Mouse (Mus musculus) forebrain, embryonic 11.5 days (tissue): ENCODE data around the gene Pcdh7. TPM values are rescaled to one million over a fixed set of nuclear protein-coding genes. Genes with fewer than 3 reads are reported as not detected.
A peak's percentile ranks its signal among the peaks of the same experiment; 100 is the strongest.

Experiments used
- ATAC-seq: fragments of 200-750 bp; cut with Nextera tagmentation; replicated peaks from 2 replicates; pipeline ENCODE4 v1.8.0; 2017; ENCODE audit warnings: moderate TSS enrichment; ENCODE audit not compliant: low FRiP score
- DNase-seq: peaks from one replicate; pipeline ENCODE4 v3.0.0-alpha.2; 2017; ENCODE audit warnings: low spot score
- H3K27ac ChIP-seq: fragments of 300-500 bp; sonication (generic); 2 replicates; pipeline ENCODE4 v1.5.1; 2014; ENCODE audit warnings: low read depth, low read length
- H3K27me3 ChIP-seq: fragments of 300-500 bp; sonication (generic); 2 replicates; pipeline ENCODE4 v1.6.1; 2014; ENCODE audit warnings: mild to moderate bottlenecking, low read length, mixed read lengths; ENCODE audit not compliant: control insufficient read depth, insufficient read depth
- H3K36me3 ChIP-seq: fragments of 300-500 bp; sonication (generic); 2 replicates; pipeline ENCODE4 v1.6.1; 2014; ENCODE audit warnings: mild to moderate bottlenecking, low read length, moderate library complexity, mixed read lengths; ENCODE audit not compliant: control insufficient read depth, insufficient read depth
- H3K4me1 ChIP-seq: fragments of 300-500 bp; sonication (generic); replicated peaks from 2 replicates; pipeline ENCODE4 v1.6.1; 2014; ENCODE audit warnings: low read length, mixed read lengths; ENCODE audit not compliant: control insufficient read depth, insufficient read depth
- H3K4me2 ChIP-seq: fragments of 300-500 bp; sonication (generic); 2 replicates; pipeline ENCODE4 v1.6.1; 2014; ENCODE audit warnings: low read depth, mild to moderate bottlenecking, low read length, moderate library complexity, mixed read lengths; ENCODE audit not compliant: severe bottlenecking
- H3K4me3 ChIP-seq: fragments of 300-500 bp; sonication (generic); 2 replicates; pipeline ENCODE4 v1.5.1; 2014; ENCODE audit warnings: low read depth, low read length
- H3K9ac ChIP-seq: fragments of 300-500 bp; sonication (generic); 2 replicates; pipeline ENCODE4 v1.6.1; 2014; ENCODE audit warnings: low read length
- H3K9me3 ChIP-seq: fragments of 300-500 bp; sonication (generic); 2 replicates; pipeline ENCODE4 v1.6.1; 2016; ENCODE audit warnings: low read length, mixed read lengths; ENCODE audit not compliant: control insufficient read depth
- WGBS: fragments of 180-500 bp; shearing (Covaris S2); extraction: QIAGEN DNeasy Blood & Tissue Kit; methylation state at CpG from one replicate; pipeline ENCODE4 v1.1.7; 2014; 5-methylcytosine and 5-hydroxymethylcytosine counted together
- polyA plus RNA-seq: library from polyadenylated mRNA; unstranded; fragments of >200 nt; fragmentation: Nextera tagmentation; extraction: Ambion mirVana; gene quantifications from 2 replicates; pipeline ENCODE4 v1.2.1, GENCODE M21; 2014

The Pcdh7 gene
- polyA plus RNA-seq, 1 experiment from 2014 or later = 5.1 TPM

DNA sequence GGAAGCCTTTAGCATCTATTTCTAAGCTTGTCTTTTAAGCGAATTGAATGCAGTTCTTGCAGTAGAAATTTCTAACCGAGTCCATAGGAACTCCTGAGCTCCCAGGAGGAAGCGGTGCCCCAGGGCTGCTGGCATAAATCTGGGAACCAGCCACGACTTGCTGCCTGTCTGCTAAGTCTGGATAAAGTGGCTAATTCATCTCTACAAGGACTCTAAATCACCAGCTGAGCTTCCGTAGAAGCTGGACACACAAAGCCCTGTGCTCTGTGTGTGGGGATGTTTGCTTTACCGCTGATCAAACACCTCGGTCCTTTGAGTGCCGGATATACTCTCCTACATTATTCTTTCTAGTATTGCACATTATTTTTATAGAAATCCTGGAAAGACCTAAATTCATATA is 308.0 kb downstream of the Pcdh7 start:
- WGBS = 55% methylated on average over 8 of the region's 8 CpGs
- Histone ChIP-seq H3K4me1 (no peaks in the 10 kb centered on the region), H3K27ac (no peak overlapping the region), H3K9ac (no peak overlapping the region), H3K36me3 (no peaks in the 10 kb centered on the region), H3K27me3 (no peaks in the 10 kb centered on the region), H3K4me3 (no peak overlapping the region), H3K9me3 (no peaks in the 10 kb centered on the region), H3K4me2 (no peak overlapping the region)
- no peak for DNase-seq
- ATAC-seq = no peak

GRCm38 (mm10) chr5:58039875-58040274 is 322.1 kb downstream of the Pcdh7 start:
- WGBS = 63% methylated on average over 3 of the region's 3 CpGs
- ATAC-seq = no peak
- Histone ChIP-seq H3K4me3 (no peak overlapping the region), H3K9ac (no peak overlapping the region), H3K4me1 (no peaks in the 10 kb centered on the region), H3K27ac (no peak overlapping the region), H3K36me3 (no peaks in the 10 kb centered on the region), H3K27me3 (no peaks in the 10 kb centered on the region), H3K4me2 (no peak overlapping the region), H3K9me3 (no peaks in the 10 kb centered on the region)
- no peak for DNase-seq

- H3K27ac ChIP-seq = no peak overlapping the region
- H3K9me3 ChIP-seq = no peaks in the 10 kb centered on the region
- no peak overlapping the region for H3K4me3 ChIP-seq
- no peak overlapping the region for H3K9ac ChIP-seq
- ATAC-seq (no peak), DNase-seq (peak; percentile 44)
- no peak overlapping the region for H3K4me2 ChIP-seq
- H3K27me3 ChIP-seq = no peaks in the 10 kb centered on the region
- no peaks in the 10 kb centered on the region for H3K36me3 ChIP-seq
- no peaks in the 10 kb centered on the region for H3K4me1 ChIP-seq
- 45% methylated on average over 4 of the region's 4 CpGs for WGBS
Observed at GRCm38 (mm10) chr5:58044216-58044615, 326.4 kb downstream of the Pcdh7 start.

GRCm38 (mm10) chr5:58081054-58081453 is 363.3 kb downstream of the Pcdh7 start:
- 75% methylated on average over 4 of the region's 4 CpGs for whole genome bisulfite sequencing
- Histone ChIP-seq H3K36me3 (no peaks in the 10 kb centered on the region), H3K4me1 (no peaks in the 10 kb centered on the region), H3K27me3 (no peaks in the 10 kb centered on the region), H3K27ac (no peak overlapping the region), H3K9ac (no peak overlapping the region), H3K4me3 (no peak overlapping the region), H3K9me3 (no peaks in the 10 kb centered on the region), H3K4me2 (no peak overlapping the region)
- ATAC-seq (no peak), DNase-seq (no peak)

GRCm38 (mm10) chr5:58082230-58082629 is 364.5 kb downstream of the Pcdh7 start:
- Histone ChIP-seq H3K36me3 (no peaks in the 10 kb centered on the region), H3K4me3 (no peak overlapping the region), H3K27ac (no peak overlapping the region), H3K4me2 (no peak overlapping the region), H3K9ac (no peak overlapping the region), H3K9me3 (no peaks in the 10 kb centered on the region), H3K27me3 (no peaks in the 10 kb centered on the region), H3K4me1 (no peaks in the 10 kb centered on the region)
- DNase-seq (no peak), ATAC-seq (no peak)
- WGBS = 91% methylated on average over 2 of the region's 2 CpGs

- Histone ChIP-seq H3K4me2 (no peak overlapping the region), H3K9me3 (no peaks in the 10 kb centered on the region), H3K4me1 (no peaks in the 10 kb centered on the region), H3K27ac (no peak overlapping the region), H3K4me3 (no peak overlapping the region), H3K9ac (no peak overlapping the region), H3K36me3 (no peaks in the 10 kb centered on the region), H3K27me3 (no peaks in the 10 kb centered on the region)
- DNase-seq (no peak), ATAC-seq (no peak)
- 94% methylated on average over 3 of the region's 3 CpGs for WGBS
Observed at GRCm38 (mm10) chr5:58083056-58083455, 365.3 kb downstream of the Pcdh7 start.

GRCm38 (mm10) chr5:58083972-58084371 is 366.2 kb downstream of the Pcdh7 start:
- no peaks in the 10 kb centered on the region for H3K9me3 ChIP-seq
- H3K27ac ChIP-seq = no peak overlapping the region
- H3K9ac ChIP-seq = no peak overlapping the region
- no peak overlapping the region for H3K4me2 ChIP-seq
- no peak overlapping the region for H3K4me3 ChIP-seq
- H3K4me1 ChIP-seq = no peaks in the 10 kb centered on the region
- no peaks in the 10 kb centered on the region for H3K27me3 ChIP-seq
- DNase-seq (no peak), ATAC-seq (no peak)
- WGBS = 86% methylated on average over 6 of the region's 6 CpGs
- H3K36me3 ChIP-seq = no peaks in the 10 kb centered on the region

DNA sequence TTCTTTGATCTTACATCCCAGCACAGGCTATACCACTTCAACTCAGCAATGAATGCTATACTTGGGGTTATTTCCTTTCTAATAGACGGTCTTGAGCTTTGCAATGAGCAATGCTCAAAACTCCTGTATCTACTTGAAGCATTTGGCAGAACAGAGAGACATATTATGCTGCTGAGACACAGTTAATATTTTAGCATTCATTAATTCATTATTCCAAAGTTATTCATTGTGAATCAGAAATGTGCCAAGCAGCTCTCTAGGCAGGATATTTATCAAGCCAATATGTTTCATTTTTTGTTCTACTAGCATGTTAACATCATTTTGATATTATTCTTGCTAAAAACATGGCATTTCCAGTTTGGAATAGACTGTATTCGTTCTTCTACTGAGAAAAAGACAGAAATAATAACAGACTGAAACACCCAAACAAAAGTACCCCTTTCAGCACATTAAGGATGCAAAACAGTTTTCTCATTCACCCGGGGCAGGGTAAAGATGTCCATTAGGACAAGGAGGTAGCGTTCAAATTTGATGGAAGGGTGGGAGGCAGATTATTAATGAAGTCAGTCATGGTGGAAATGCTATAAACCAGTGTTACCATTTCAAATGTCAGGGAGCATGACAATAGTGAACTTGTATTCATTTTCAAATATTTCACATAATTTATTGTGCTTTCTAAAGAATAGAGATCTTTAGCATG is 391.0 kb downstream of the Pcdh7 start:
- Histone ChIP-seq H3K9ac (no peak overlapping the region), H3K9me3 (no peaks in the 10 kb centered on the region), H3K27me3 (no peaks in the 10 kb centered on the region), H3K36me3 (no peaks in the 10 kb centered on the region), H3K4me2 (no peak overlapping the region), H3K4me3 (no peak overlapping the region), H3K4me1 (no peaks in the 10 kb centered on the region), H3K27ac (no peak overlapping the region)
- no peak for DNase-seq
- 83% methylated on average over 4 of the region's 4 CpGs for WGBS
- no peak for ATAC-seq

DNA sequence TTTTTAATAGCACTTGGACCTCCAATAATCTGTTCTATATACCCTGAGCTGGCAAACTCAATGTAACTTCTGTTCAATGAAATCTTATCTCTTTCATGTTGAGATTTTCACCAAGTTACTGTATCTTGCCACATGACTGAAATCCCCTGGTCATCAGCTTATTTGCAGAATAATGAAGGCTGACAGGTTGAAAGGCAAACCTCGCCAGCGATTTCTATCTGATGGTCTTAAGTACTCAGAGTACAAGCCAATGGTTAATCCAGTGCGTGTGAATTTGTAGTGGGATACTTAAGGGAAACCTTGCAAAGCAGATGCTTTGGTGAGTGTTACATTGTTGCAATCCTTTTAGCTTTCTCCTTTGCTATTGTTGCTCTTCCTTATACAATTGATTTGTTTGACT is 398.3 kb downstream of the Pcdh7 start:
- H3K9me3 ChIP-seq = no peaks in the 10 kb centered on the region
- DNase-seq (no peak), ATAC-seq (no peak)
- WGBS = 62% methylated on average over 3 of the region's 3 CpGs
- H3K27me3 ChIP-seq = no peaks in the 10 kb centered on the region
- H3K36me3 ChIP-seq = no peaks in the 10 kb centered on the region
- no peaks in the 10 kb centered on the region; the same call in 1 of the 2 replicates for H3K4me1 ChIP-seq
- H3K4me2 ChIP-seq = no peak overlapping the region
- H3K9ac ChIP-seq = no peak overlapping the region
- H3K27ac ChIP-seq = no peak overlapping the region
- no peak overlapping the region for H3K4me3 ChIP-seq
